Mouse (Mus musculus): ENCODE results near the gene Kcnk10. TPM values are rescaled to one million over a fixed set of nuclear protein-coding genes. Genes with fewer than 3 reads are reported as not detected.
A peak's percentile ranks its signal among the peaks of the same experiment; 100 is the strongest.

Kcnk10 gene
- polyA plus RNA-seq, 1 experiment from 2014 or later = 50.8 TPM

GRCm38 (mm10) chr12:98563261-98563660, 14.8 kb downstream of the Kcnk10 start:
- peaks cover 63% of the 10 kb centered on the region for H3K4me1 ChIP-seq
- H3K9ac ChIP-seq = no peak overlapping the region
- H3K27me3 ChIP-seq (replicated peaks) = no peaks in the 10 kb centered on the region
- H3K9me3 ChIP-seq = no peaks in the 10 kb centered on the region
- H3K36me3 ChIP-seq (replicated peaks) = no peaks in the 10 kb centered on the region
- H3K27ac ChIP-seq = peak overlapping the region; percentile 74
- WGBS = 31% methylated on average over 4 of the region's 4 CpGs
- H3K4me3 ChIP-seq = no peak overlapping the region
- ATAC-seq (replicated peaks) = no peak
- H3K4me2 ChIP-seq = no peak overlapping the region

- peak overlapping the region; percentile 78 for H3K27ac ChIP-seq
- no peaks in the 10 kb centered on the region for H3K9me3 ChIP-seq
- no peaks in the 10 kb centered on the region for H3K36me3 ChIP-seq (replicated peaks)
- H3K9ac ChIP-seq = no peak overlapping the region
- peak overlapping the region; percentile 31 for H3K4me2 ChIP-seq
- 11% methylated on average over 13 of the region's 13 CpGs for WGBS
- H3K4me1 ChIP-seq = peaks cover 55% of the 10 kb centered on the region
- H3K4me3 ChIP-seq = no peak overlapping the region
- no peaks in the 10 kb centered on the region for H3K27me3 ChIP-seq (replicated peaks)
- peak; percentile 88 for ATAC-seq (replicated peaks)
Observed at GRCm38 (mm10) chr12:98562341-98562977, 15.7 kb downstream of the Kcnk10 start.

GRCm38 (mm10) chr12:98560038-98560437, 18.1 kb downstream of the Kcnk10 start:
- 88% methylated on average over 3 of the region's 3 CpGs for WGBS
- no peak overlapping the region for H3K4me2 ChIP-seq
- ATAC-seq (replicated peaks) = no peak

GRCm38 (mm10) chr12:98557013-98557677, 21.0 kb downstream of the Kcnk10 start:
- no peak overlapping the region for H3K4me3 ChIP-seq
- H3K27me3 ChIP-seq (replicated peaks) = no peaks in the 10 kb centered on the region
- no peak overlapping the region for H3K4me2 ChIP-seq
- H3K27ac ChIP-seq = no peak overlapping the region
- WGBS = 89% methylated on average over 7 of the region's 7 CpGs
- ATAC-seq (replicated peaks) = no peak
- no peak overlapping the region for H3K9ac ChIP-seq
- no peaks in the 10 kb centered on the region for H3K9me3 ChIP-seq
- peaks cover 9% of the 10 kb centered on the region for H3K4me1 ChIP-seq
- 0 out of 2 replicates have a peak, but pooled peaks cover 4% of the 10 kb centered on the region for H3K36me3 ChIP-seq (replicated peaks)

More at GRCm38 (mm10) chr12:98560038-98560437, 18.1 kb downstream of the Kcnk10 start:
- no peaks in the 10 kb centered on the region for H3K27me3 ChIP-seq (replicated peaks)
- H3K27ac ChIP-seq = no peak overlapping the region
- H3K9me3 ChIP-seq = no peaks in the 10 kb centered on the region
- H3K9ac ChIP-seq = no peak overlapping the region
- H3K36me3 ChIP-seq (replicated peaks) = 0 out of 2 replicates have a peak, but pooled peaks cover 4% of the 10 kb centered on the region
- peaks cover 37% of the 10 kb centered on the region for H3K4me1 ChIP-seq
- no peak overlapping the region for H3K4me3 ChIP-seq

GRCm38 (mm10) chr12:98549981-98550380, 28.1 kb downstream of the Kcnk10 start:
- Histone ChIP-seq H3K27me3 (replicated peaks) (no peaks in the 10 kb centered on the region), H3K4me3 (no peak overlapping the region), H3K27ac (no peak overlapping the region), H3K36me3 (replicated peaks) (no peaks in the 10 kb centered on the region), H3K9ac (no peak overlapping the region), H3K9me3 (no peaks in the 10 kb centered on the region), H3K4me2 (no peak overlapping the region), H3K4me1 (peaks cover 5% of the 10 kb centered on the region; the same call in 1 of the 2 replicates)
- 92% methylated on average over 6 of the region's 6 CpGs for whole genome bisulfite sequencing
- ATAC-seq (replicated peaks) = no peak

GRCm38 (mm10) chr12:98548141-98548540, 30.0 kb downstream of the Kcnk10 start:
- Histone ChIP-seq H3K27me3 (replicated peaks) (no peaks in the 10 kb centered on the region), H3K9ac (no peak overlapping the region), H3K27ac (no peak overlapping the region), H3K4me1 (peaks cover 5% of the 10 kb centered on the region; the same call in 1 of the 2 replicates), H3K36me3 (replicated peaks) (no peaks in the 10 kb centered on the region), H3K9me3 (no peaks in the 10 kb centered on the region), H3K4me2 (no peak overlapping the region), H3K4me3 (no peak overlapping the region)
- ATAC-seq (replicated peaks) = no peak
- WGBS = 88% methylated on average over 9 of the region's 9 CpGs

DNA sequence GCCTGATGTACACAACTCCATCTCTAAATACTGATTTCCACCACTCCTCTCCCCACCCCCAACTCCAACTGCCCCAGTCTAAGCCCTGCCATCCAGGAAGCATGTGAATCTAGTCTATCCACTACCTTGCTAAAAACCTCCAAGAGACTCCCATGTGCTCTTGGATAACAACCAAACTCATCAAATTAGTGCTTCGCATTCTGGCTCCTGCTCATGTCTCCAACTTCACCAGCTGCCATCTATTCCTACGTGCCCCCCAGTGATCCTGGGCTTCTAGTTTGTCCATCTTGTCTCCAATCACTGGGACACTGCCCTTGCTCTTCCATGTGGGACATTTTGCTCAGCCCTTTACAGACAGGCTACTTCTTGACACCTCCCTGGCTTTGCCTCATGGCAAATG, 32.2 kb downstream of the Kcnk10 start:
- no peaks in the 10 kb centered on the region for H3K9me3 ChIP-seq
- WGBS = 90% methylated on average over 2 of the region's 2 CpGs
- H3K27ac ChIP-seq = no peak overlapping the region

DNA sequence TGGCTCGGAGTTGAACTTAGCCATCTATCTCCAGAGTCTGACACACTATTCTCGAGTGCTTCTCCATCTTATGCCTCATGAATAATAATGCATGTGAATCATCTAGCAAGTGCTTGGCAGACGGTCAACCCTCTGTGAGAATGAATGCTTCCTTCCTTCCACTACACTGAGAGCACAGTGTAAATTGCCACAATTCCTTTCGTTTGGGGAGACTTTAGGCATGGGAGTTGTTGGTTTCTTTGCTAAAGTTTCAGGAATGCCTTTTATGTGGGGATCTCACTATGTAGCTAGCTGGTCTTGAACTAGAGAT, 32.9 kb downstream of the Kcnk10 start:
- Histone ChIP-seq H3K36me3 (replicated peaks) (no peaks in the 10 kb centered on the region), H3K9me3 (no peaks in the 10 kb centered on the region), H3K27ac (no peak overlapping the region), H3K4me2 (no peak overlapping the region), H3K9ac (no peak overlapping the region), H3K4me3 (no peak overlapping the region), H3K4me1 (peaks cover 5% of the 10 kb centered on the region; the same call in 1 of the 2 replicates), H3K27me3 (replicated peaks) (no peaks in the 10 kb centered on the region)
- ATAC-seq (replicated peaks) = no peak
- WGBS = 54% methylated on average over 4 of the region's 4 CpGs

More for the DNA sequence above, 32.2 kb downstream of the Kcnk10 start:
- ATAC-seq (replicated peaks) = no peak
- H3K27me3 ChIP-seq (replicated peaks) = no peaks in the 10 kb centered on the region
- no peak overlapping the region for H3K4me3 ChIP-seq
- no peaks in the 10 kb centered on the region for H3K36me3 ChIP-seq (replicated peaks)
- peaks cover 5% of the 10 kb centered on the region; the same call in 1 of the 2 replicates for H3K4me1 ChIP-seq
- no peak overlapping the region for H3K9ac ChIP-seq
- H3K4me2 ChIP-seq = no peak overlapping the region

DNA sequence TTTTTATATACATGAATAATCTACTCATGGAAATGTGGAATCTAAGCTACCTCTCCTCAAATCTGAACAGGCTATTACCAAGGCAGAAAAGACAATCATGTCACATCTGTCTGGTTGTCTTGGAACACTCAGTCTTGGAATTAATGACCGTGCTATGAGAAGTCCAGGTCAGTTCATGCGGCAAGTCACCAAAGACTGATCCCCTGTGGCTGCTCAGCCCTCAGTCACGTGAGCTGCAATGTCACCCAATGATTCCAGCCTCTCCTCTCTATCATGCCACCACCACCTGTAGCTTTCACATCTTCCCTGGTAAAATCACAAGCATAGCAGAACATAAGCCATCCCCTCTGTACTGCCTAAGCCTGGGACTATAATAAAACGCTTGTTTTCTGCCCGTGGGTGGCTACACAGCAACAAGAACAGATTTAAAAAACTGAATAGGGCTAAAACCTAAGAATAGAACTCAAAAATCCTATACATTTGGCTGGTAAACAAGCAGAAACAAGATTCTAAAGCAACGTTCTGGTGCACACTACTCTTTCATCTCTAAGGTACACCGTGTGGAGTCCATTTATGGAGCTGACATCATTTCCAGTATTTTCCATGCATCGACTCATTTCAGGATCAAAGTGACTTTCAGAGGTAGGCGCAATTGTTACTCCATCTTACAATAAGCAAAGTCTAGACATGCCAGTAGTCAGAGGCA, 33.4 kb downstream of the Kcnk10 start:
- no peak for ATAC-seq (replicated peaks)
- Histone ChIP-seq H3K4me2 (no peak overlapping the region), H3K36me3 (replicated peaks) (no peaks in the 10 kb centered on the region), H3K27ac (no peak overlapping the region), H3K9ac (no peak overlapping the region), H3K9me3 (no peaks in the 10 kb centered on the region), H3K27me3 (replicated peaks) (no peaks in the 10 kb centered on the region), H3K4me1 (peaks cover 5% of the 10 kb centered on the region; the same call in 1 of the 2 replicates), H3K4me3 (no peak overlapping the region)
- WGBS = 89% methylated on average over 9 of the region's 9 CpGs

GRCm38 (mm10) chr12:98536760-98537159, 41.4 kb downstream of the Kcnk10 start:
- Histone ChIP-seq H3K27ac (no peak overlapping the region), H3K4me2 (no peak overlapping the region), H3K4me1 (0 out of 2 replicates have a peak, but pooled peaks cover 7% of the 10 kb centered on the region), H3K9me3 (no peaks in the 10 kb centered on the region), H3K36me3 (replicated peaks) (no peaks in the 10 kb centered on the region), H3K4me3 (no peak overlapping the region), H3K27me3 (replicated peaks) (no peaks in the 10 kb centered on the region), H3K9ac (no peak overlapping the region)
- ATAC-seq (replicated peaks) = no peak
- WGBS = 64% methylated on average over 5 of the region's 5 CpGs

DNA sequence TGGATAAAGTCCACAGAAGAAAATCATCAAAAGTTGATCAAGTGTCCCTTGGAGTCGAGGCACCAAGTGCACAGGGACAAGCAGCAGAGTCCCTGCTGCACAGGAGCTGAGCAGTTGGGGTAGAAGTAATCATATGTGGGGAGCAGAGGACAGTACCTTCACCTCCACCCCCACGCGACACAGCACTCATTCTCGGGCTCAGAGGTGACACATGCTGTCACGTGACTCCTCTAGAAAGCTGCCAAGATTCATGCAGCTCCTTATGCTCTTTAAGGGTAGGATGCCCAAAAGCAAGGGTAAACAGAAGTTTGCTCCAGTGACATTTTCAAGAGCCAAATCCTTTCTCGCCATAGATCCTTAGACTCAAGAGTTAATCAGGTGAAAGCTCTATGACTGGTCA, 42.1 kb downstream of the Kcnk10 start:
- H3K4me2 ChIP-seq = no peak overlapping the region
- no peak for ATAC-seq (replicated peaks)
- H3K9me3 ChIP-seq = no peaks in the 10 kb centered on the region
- H3K27me3 ChIP-seq (replicated peaks) = no peaks in the 10 kb centered on the region
- 84% methylated on average over 6 of the region's 6 CpGs for WGBS
- H3K27ac ChIP-seq = no peak overlapping the region
- H3K4me3 ChIP-seq = no peak overlapping the region
- no peak overlapping the region for H3K9ac ChIP-seq
- H3K36me3 ChIP-seq (replicated peaks) = no peaks in the 10 kb centered on the region
- 0 out of 2 replicates have a peak, but pooled peaks cover 7% of the 10 kb centered on the region for H3K4me1 ChIP-seq

DNA sequence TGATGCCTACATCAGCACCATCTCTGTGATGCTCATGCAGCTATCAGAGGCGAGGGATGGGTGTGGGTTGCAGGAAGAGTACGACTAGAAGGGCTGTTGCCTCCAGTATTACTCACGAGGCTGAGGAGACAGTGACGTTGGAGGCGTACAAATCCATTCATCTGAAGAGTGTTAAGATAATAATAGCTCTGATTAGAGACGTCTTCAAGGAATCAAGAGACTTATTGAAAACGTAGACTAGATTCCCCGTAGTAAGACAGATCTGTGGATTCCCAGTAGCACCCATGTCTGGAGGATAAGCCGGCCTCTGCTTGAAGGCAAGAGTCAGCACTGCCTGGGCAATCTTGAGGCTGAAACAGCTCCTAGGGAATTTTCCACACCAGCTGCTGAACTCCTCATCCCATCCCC, 42.6 kb downstream of the Kcnk10 start:
- H3K4me3 ChIP-seq = no peak overlapping the region
- 0 out of 2 replicates have a peak, but pooled peaks cover 7% of the 10 kb centered on the region for H3K4me1 ChIP-seq
- H3K9me3 ChIP-seq = no peaks in the 10 kb centered on the region
- WGBS = 73% methylated on average over 9 of the region's 9 CpGs
- no peak for ATAC-seq (replicated peaks)
- no peaks in the 10 kb centered on the region for H3K27me3 ChIP-seq (replicated peaks)
- H3K27ac ChIP-seq = no peak overlapping the region
- no peak overlapping the region for H3K9ac ChIP-seq
- no peak overlapping the region for H3K4me2 ChIP-seq
- H3K36me3 ChIP-seq (replicated peaks) = no peaks in the 10 kb centered on the region

Data from midbrain, embryonic 15.5 days (tissue).